Mouse (Mus musculus): ENCODE data around the gene Myh2.

DNA sequence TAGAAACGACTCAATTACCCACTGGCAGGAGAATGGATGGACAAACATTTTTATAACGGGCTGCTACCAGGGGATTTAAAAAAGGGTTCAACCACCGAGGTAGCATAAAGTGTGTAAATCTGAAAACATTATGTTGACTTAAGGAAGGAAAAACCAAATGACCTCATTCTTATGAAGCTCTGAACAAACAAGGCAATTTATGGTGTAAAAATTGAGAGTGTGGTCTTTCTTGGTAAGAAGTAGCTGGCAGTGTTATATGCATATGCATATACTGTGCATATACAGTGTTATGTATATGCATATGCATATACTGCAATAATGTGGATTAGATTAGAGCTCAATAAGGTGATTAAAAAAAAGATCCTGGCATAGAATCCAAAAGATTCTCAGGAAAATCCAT is 19.7 kb upstream of the Myh2 start:
- TF ChIP-seq POLR2A (IDR thresholded peaks at IDR 0.05; ENCODE audit: insufficient read depth, low read depth, low read length): no peak
- TF ChIP-seq EP300 (IDR thresholded peaks at IDR 0.05; ENCODE audit: insufficient read depth, low read depth, low read length): no peak
- TF ChIP-seq CTCF (IDR thresholded peaks at IDR 0.05): no peak

Data from heart, adult 2 months (tissue).